Mouse (Mus musculus): ENCODE measurements around the gene Cxcr3. TPM values are rescaled to one million over a fixed set of nuclear protein-coding genes. Genes with fewer than 3 reads are reported as not detected.

The Cxcr3 gene
- total RNA-seq (2023): 1.8 TPM

GRCm38 (mm10) chrX:101733828-101734319 lies at the start of gene Cxcr3:
Gene Cxcr3, minus strand, starts transcription at chrX:101734269.

Other genes starting within 250 kb of the Cxcr3 start
- 39.0 TPM for gene Taf1, start 201.5 kb downstream of the Cxcr3 start, total RNA-seq (2023)
- gene Ogt, start 94.2 kb downstream of the Cxcr3 start, total RNA-seq (2023): 201 TPM
- gene Gm4779, start 60.2 kb upstream of the Cxcr3 start, total RNA-seq (2023): not detected
- gene 8030474K03Rik, start 60.4 kb upstream of the Cxcr3 start, total RNA-seq (2023): not detected
- gene Nhsl2, start 115.1 kb upstream of the Cxcr3 start, total RNA-seq (2023): 0.61 TPM

Data from CD8-positive naive resting alpha-beta T cell, adult 57 days (primary cell).